Mouse (Mus musculus) bone marrow macrophage, adult 2 months (primary cell): ENCODE results near the gene Ace2. TPM values are rescaled to one million over a fixed set of nuclear protein-coding genes. Genes with fewer than 3 reads are reported as not detected.

Experiments used
- H3K27ac ChIP-seq: 2 replicates; pipeline ENCODE4 v1.5.1; 2012; ENCODE audit warnings: low read depth, low read length; ENCODE audit not compliant: insufficient read depth
- H3K4me1 ChIP-seq: 2 replicates; pipeline ENCODE4 v1.6.1; 2012; ENCODE audit warnings: low read length; ENCODE audit not compliant: control insufficient read depth, insufficient read depth
- H3K4me3 ChIP-seq: 2 replicates; pipeline ENCODE4 v1.5.1; 2012; ENCODE audit warnings: mild to moderate bottlenecking, low read length, moderate library complexity; ENCODE audit not compliant: insufficient read depth
- CTCF ChIP-seq: IDR thresholded peaks from 2 replicates; pipeline ENCODE4 v1.5.1; 2012; ENCODE audit warnings: low read depth, mild to moderate bottlenecking, low read length, moderate library complexity
- POLR2A ChIP-seq: IDR thresholded peaks from 2 replicates; pipeline ENCODE4 v1.6.1; 2012; ENCODE audit warnings: mild to moderate bottlenecking, low read depth, low read length, borderline replicate concordance
- polyA plus RNA-seq: library from polyadenylated mRNA; stranded (reverse); fragments of >200 nt; gene quantifications from 2 replicates; pipeline ENCODE4 v1.2.4, GENCODE M21; 2012; ENCODE audit not compliant: missing spikeins, insufficient read depth, insufficient read length

Ace2 gene
- polyA plus RNA-seq, 1 experiment, result not detected

DNA sequence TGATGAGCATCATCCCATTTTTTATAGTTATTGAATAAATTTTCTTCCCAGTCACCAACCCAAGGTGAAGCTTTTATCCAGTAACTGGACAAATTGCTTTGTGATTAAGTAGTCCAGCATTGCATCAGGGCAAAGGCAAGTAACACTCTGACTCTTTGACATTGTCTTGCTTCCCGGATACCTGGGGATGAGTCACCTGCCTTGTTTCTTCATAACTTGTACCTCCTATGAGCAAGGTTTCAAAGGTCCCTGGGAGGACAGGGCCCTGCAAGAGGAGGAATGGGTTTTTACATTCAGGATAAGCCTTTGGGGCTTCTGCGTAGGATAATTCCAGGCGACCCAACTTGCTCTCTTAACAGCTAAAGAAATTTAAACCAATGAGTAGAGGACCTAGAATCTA, 15.2 kb upstream of the Ace2 start:
- TF ChIP-seq POLR2A (no peak), CTCF (no peak)
- Histone ChIP-seq H3K27ac (no peak overlapping the region), H3K4me3 (no peak overlapping the region), H3K4me1 (no peaks in the 10 kb centered on the region)

DNA sequence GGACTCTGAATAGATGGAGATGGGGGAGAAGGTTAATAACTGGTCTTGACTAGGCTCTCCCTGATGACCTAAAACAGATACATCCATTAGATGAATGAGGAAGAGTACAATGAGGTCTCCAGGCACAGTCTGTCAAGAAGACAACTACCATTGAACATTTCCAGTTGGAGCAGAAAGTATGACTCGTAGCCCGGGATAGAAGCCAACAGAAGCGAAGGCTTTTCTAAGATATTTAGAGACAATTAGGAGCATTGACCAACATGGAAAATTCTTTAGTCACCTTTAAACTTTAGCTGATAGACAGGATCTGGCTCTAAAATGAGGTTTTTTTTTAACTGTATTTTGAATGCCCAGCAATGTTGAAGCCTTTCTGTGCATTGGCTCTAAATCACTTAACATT, 5.6 kb upstream of the Ace2 start:
- H3K4me1 ChIP-seq, result no peaks in the 10 kb centered on the region
- H3K27ac ChIP-seq, result no peak overlapping the region
- H3K4me3 ChIP-seq, result no peak overlapping the region
- TF ChIP-seq CTCF (no peak), POLR2A (no peak)

DNA sequence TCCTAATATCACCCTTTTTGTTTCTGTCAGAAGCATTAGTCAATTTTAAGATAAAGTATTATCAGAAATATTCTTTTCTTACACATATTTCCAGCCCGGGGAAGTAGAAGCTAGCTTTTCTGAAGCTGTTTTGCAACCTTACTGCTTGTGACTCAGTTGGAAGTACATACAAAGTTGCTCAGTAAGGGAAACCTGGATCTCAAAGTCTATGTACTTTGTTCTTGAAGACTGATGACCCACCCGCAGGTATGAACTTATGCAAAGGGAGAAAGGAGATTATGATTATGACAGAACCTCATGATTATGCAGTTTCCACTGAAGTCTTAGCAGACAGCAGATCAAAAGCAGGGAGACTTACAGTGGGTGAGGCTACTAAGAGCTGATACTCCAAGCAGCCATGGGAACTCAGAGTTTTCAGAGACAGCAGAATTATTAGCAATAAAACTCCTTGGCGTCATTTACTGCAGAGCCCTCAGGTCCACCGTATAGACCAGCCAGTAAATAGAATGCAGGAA, 3.8 kb upstream of the Ace2 start:
- H3K4me3 ChIP-seq, result no peak overlapping the region
- no peak overlapping the region for H3K27ac ChIP-seq
- TF ChIP-seq CTCF (no peak), POLR2A (no peak)
- H3K4me1 ChIP-seq, result no peaks in the 10 kb centered on the region

- no peak overlapping the region for H3K27ac ChIP-seq
- no peak for TF ChIP-seq POLR2A
- no peak for TF ChIP-seq CTCF
- H3K4me1 ChIP-seq, result no peaks in the 10 kb centered on the region
- H3K4me3 ChIP-seq, result no peak overlapping the region
Observed at GRCm38 (mm10) chrX:164145463-164146250, 6.5 kb downstream of the Ace2 start.

- TF ChIP-seq POLR2A, result no peak
- TF ChIP-seq CTCF, result no peak
- no peak overlapping the region for H3K27ac ChIP-seq
- H3K4me3 ChIP-seq, result no peak overlapping the region
- no peaks in the 10 kb centered on the region for H3K4me1 ChIP-seq
Observed at GRCm38 (mm10) chrX:164152703-164153102, 13.6 kb downstream of the Ace2 start.

GRCm38 (mm10) chrX:164153606-164154005, 14.5 kb downstream of the Ace2 start:
- TF ChIP-seq POLR2A (no peak), CTCF (no peak)
- H3K27ac ChIP-seq, result no peak overlapping the region
- no peaks in the 10 kb centered on the region for H3K4me1 ChIP-seq
- no peak overlapping the region for H3K4me3 ChIP-seq

GRCm38 (mm10) chrX:164154594-164154993, 15.5 kb downstream of the Ace2 start:
- TF ChIP-seq CTCF (no peak), POLR2A (no peak)
- Histone ChIP-seq H3K4me1 (no peaks in the 10 kb centered on the region), H3K4me3 (no peak overlapping the region), H3K27ac (no peak overlapping the region)

GRCm38 (mm10) chrX:164164681-164165080, 25.5 kb downstream of the Ace2 start:
- TF ChIP-seq CTCF (no peak), POLR2A (no peak)
- H3K4me1 ChIP-seq, result no peaks in the 10 kb centered on the region
- H3K4me3 ChIP-seq, result no peak overlapping the region
- no peak overlapping the region for H3K27ac ChIP-seq

- Histone ChIP-seq H3K4me1 (no peaks in the 10 kb centered on the region), H3K4me3 (no peak overlapping the region), H3K27ac (no peak overlapping the region)
- TF ChIP-seq POLR2A (no peak), CTCF (no peak)
Observed at GRCm38 (mm10) chrX:164171034-164171433, 31.9 kb downstream of the Ace2 start.

- H3K4me3 ChIP-seq, result no peak overlapping the region
- H3K27ac ChIP-seq, result no peak overlapping the region
- TF ChIP-seq POLR2A (no peak), CTCF (no peak)
- H3K4me1 ChIP-seq, result no peaks in the 10 kb centered on the region
Observed at GRCm38 (mm10) chrX:164173880-164174279, 34.7 kb downstream of the Ace2 start.

DNA sequence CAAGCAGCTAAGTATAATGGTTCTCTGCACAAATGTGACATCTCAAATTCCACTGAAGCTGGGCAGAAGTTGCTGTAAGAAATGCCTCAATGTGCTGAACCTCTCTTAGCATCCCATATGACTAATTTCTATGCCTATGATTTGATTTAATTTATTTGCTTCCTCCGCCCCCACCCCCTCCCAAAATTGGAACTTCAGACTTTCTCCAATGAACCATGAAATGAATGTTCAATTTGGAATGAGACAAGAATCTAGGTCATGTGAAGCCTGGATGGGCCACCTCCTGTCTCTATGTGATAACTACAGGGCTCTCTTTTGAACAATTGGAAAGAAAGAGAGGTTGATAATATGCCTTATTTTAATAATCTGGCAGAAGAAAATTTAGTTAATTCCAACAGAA, 36.2 kb downstream of the Ace2 start:
- Histone ChIP-seq H3K4me3 (no peak overlapping the region), H3K4me1 (no peaks in the 10 kb centered on the region), H3K27ac (no peak overlapping the region)
- no peak for TF ChIP-seq POLR2A
- no peak for TF ChIP-seq CTCF

DNA sequence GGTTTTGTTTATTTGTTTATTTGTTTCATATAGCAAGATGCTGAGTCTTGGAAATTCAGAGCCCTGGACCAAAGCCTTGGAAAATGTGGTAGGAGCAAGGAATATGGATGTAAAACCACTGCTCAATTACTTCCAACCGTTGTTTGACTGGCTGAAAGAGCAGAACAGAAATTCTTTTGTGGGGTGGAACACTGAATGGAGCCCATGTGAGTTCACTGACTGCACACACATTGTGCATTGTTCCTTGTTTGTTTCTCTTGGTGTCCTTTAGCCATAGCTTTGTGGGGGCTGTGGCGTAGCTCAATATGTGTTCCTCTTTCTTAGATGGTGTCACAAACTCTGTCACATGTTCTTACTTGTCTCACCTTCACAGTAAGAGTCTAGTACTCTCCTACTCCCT, 36.6 kb downstream of the Ace2 start:
- Histone ChIP-seq H3K4me1 (no peaks in the 10 kb centered on the region), H3K27ac (no peak overlapping the region), H3K4me3 (no peak overlapping the region)
- TF ChIP-seq CTCF (no peak), POLR2A (no peak)
